Mouse (Mus musculus): ENCODE data around the gene Gcg. TPM values are rescaled to one million over a fixed set of nuclear protein-coding genes. Genes with fewer than 3 reads are reported as not detected.
A peak's percentile ranks its signal among the peaks of the same experiment; 100 is the strongest.

Gene Gcg
- polyA plus RNA-seq, 1 experiment from 2014 or later = 0.83 TPM

DNA sequence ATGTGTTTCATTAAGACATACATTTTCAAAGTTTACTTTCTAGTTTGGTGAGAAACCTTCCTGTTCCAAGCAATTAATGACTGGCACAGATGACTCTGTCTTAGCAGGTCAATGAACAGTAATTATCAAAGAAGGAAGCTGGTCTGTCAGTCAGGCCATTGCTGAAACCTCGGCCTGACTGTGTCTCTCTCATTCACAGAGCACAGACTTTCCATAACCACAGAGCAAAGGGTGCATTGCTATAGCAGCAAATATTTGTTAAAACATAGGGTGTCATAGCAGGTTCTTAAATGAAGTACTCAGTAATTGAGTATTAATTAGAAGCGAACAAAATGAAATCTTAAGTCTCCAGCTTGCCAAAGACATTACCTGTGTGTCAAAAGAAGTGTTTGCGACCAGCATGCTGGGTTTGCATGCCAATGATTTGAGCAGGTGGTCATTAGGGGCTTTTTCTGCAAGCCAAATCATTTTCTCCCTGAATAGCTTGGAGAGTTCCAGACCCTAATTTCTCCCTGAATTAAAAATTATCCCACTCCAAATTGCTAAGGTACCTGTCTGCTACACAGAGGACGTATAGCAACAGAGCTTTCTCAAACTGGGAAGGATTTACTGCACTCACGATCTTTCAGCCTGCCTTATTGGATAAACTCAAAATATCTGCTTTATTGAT is 14.0 kb upstream of the Gcg start:
- Histone ChIP-seq H3K4me2 (no peak overlapping the region), H3K4me3 (no peak overlapping the region), H3K9me3 (no peaks in the 10 kb centered on the region), H3K27me3 (no peaks in the 10 kb centered on the region), H3K36me3 (no peaks in the 10 kb centered on the region), H3K27ac (replicated peaks) (no peak overlapping the region), H3K9ac (no peak overlapping the region), H3K4me1 (replicated peaks) (no peaks in the 10 kb centered on the region)
- no peak for ATAC-seq (ENCODE audit: low FRiP score, low read depth)
- 69% methylated on average over 5 of the region's 5 CpGs for WGBS

DNA sequence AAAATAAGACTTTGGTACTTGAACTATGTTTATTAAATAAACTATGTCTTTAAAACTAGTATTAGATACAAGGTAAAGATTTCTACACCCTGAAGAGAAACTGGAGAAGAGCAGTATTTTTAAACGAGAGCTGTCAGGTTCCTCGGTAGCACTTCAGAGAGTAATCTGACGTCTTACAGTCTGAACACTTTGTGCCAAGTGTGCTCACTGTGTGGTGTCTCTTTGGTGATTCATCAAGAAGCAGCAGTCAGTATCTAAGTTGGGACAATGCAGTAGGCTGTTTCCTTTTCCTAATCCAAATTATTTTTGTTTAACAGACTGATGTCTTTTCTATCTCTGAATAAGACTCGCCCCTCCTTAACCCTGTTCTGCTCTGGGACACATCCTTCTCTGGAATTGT is 12.0 kb upstream of the Gcg start:
- ATAC-seq (ENCODE audit: low FRiP score, low read depth) = no peak
- Histone ChIP-seq H3K4me1 (replicated peaks) (no peaks in the 10 kb centered on the region), H3K36me3 (no peaks in the 10 kb centered on the region), H3K9ac (no peak overlapping the region), H3K27ac (replicated peaks) (no peak overlapping the region), H3K4me3 (no peak overlapping the region), H3K4me2 (no peak overlapping the region), H3K27me3 (no peaks in the 10 kb centered on the region), H3K9me3 (no peaks in the 10 kb centered on the region)
- WGBS = 80% methylated on average over 4 of the region's 4 CpGs

DNA sequence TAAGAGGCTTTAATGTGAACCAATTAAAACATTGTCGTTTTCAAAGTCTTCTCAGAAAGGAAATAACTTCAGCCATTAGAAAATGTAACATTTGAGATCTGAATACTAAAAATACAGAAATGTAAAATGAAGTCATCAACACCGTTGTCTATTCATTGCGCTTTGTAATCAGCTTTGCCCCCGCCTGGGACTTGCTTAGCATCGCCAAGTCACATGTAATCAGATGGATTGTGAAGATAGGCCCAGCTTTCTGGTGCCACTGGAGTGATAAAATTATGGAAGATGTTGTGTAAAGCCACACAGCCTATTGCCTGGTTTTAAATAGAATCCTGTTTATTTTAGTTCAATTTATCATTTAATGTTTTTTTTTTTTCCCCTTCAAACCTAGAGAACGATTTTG is 6.4 kb upstream of the Gcg start:
- Histone ChIP-seq H3K27me3 (no peaks in the 10 kb centered on the region), H3K9me3 (no peaks in the 10 kb centered on the region), H3K4me1 (replicated peaks) (no peaks in the 10 kb centered on the region), H3K9ac (no peak overlapping the region), H3K4me3 (no peak overlapping the region), H3K27ac (replicated peaks) (no peak overlapping the region), H3K4me2 (no peak overlapping the region), H3K36me3 (no peaks in the 10 kb centered on the region)
- ATAC-seq (ENCODE audit: low FRiP score, low read depth) = no peak
- WGBS = 86% methylated on average over 6 of the region's 6 CpGs

DNA sequence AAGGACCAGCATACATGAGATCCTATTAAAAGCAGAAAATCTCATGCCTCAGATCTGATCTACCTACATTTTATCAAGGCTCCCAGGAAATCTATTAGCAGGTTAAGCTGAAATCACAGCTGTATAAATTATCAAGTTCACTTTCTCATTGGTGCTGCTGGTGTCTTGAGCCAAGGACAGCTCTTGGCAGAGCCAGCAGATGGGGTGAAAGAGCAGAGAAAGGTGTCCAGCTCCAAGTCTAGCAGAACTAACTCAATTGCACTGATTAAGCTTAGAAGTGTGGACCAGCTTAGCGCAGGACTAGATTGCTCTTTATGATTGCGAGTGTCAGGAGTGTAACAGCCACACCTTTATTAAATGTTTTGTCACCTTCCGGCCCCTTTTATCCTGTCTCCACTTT is 1.5 kb upstream of the Gcg start:
- no peaks in the 10 kb centered on the region for H3K4me1 ChIP-seq (replicated peaks)
- no peak for ATAC-seq (ENCODE audit: low FRiP score, low read depth)
- 92% methylated on average over 3 of the region's 3 CpGs for WGBS

DNA sequence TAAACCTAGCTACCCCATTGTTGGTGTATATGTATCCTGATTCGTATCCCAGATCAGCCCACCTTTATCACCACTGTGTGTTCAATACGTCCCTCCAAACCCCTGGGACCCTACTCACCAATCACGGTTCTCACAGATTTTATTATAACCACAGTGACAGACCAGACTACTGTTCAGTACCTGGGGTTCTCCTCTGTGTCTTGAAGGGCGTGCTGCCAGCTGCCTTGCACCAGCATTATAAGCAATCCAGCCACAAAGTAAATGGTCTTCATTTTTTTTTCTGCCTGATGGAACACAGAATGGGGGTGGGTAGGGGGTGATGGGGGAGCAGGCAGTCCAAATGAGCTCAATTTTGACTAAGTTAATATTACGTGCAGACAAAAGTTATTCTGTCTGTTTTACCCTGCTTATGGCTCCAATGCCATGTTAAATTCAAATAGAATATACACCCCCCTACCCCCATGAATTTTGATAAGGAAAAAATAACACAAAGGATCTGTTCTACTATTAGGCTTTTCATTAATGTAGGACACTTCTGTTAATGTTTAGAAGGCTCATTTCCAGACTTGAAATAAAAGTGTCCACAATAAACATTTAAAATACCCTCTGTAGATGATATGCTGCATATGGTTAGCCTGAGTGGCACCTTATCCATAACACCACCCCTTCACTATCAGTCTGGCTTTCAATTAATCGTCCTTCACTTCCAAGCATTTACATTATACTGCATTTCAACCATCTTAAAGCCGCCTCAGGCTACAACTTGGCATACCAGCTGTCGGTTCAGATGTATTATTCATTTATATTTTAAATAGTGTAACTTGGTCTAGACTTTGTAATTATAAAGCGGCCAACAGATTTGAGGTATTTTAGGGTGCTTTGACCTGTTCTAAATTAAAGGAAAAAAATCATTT is 2.9 kb downstream of the Gcg start:
- H3K9ac ChIP-seq = no peak overlapping the region
- 65% methylated on average over 9 of the region's 9 CpGs for WGBS
- no peaks in the 10 kb centered on the region for H3K4me1 ChIP-seq (replicated peaks)
- H3K27ac ChIP-seq (replicated peaks) = no peak overlapping the region
- H3K9me3 ChIP-seq = no peaks in the 10 kb centered on the region
- H3K4me2 ChIP-seq = no peak overlapping the region
- 0 out of 2 replicates have a peak, but pooled peaks have one; percentile 30 for ATAC-seq (ENCODE audit: low FRiP score, low read depth)
- H3K36me3 ChIP-seq = no peaks in the 10 kb centered on the region
- H3K27me3 ChIP-seq = no peaks in the 10 kb centered on the region
- no peak overlapping the region for H3K4me3 ChIP-seq

More for the DNA sequence above, 1.5 kb upstream of the Gcg start:
- no peaks in the 10 kb centered on the region for H3K27me3 ChIP-seq
- no peak overlapping the region for H3K27ac ChIP-seq (replicated peaks)
- H3K4me2 ChIP-seq = no peak overlapping the region
- H3K4me3 ChIP-seq = no peak overlapping the region
- no peaks in the 10 kb centered on the region for H3K36me3 ChIP-seq
- no peak overlapping the region for H3K9ac ChIP-seq
- no peaks in the 10 kb centered on the region for H3K9me3 ChIP-seq

DNA sequence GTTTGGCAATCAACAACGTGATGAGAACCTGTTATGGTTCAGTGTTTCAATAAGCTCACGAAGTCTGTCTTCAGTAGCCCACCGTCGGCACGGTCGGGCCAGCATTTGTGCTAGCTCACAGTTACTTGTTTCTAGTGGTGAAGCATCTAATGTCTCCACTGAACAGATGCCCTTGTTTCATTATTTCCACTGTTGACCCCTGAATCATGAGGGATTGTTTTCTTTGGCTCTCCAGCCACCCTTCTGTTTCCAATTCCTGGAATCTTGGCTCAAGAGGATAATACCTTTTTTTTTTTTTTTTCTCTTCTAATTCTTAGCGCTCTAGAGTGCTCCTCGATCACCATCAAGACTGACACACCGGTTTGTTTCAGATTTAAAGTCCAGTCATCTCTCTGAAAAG is 13.9 kb downstream of the Gcg start:
- 0 out of 2 replicates have a peak, but pooled peaks cover 3% of the 10 kb centered on the region for H3K27me3 ChIP-seq
- 75% methylated on average over 9 of the region's 9 CpGs for WGBS

DNA sequence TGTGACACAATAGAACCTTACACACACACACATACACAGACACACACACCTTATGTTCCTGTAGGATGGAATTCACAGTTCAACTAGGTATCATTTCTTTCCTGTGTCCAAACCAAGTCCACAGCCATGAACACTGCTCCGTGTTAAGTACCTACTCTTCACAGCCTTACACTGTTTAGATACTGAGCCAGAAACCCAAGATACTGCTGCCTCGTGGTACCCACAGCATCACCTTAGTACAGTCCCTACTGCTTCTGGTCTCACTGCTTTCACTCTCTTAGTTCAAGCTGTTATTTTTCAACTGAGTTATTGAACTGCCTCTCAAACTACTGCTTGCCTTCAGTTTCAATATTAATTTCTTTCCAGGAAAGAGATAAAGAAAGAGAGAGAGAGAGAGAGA is 20.2 kb downstream of the Gcg start:
- no peak overlapping the region for H3K4me3 ChIP-seq
- no peak for ATAC-seq (ENCODE audit: low FRiP score, low read depth)
- H3K9ac ChIP-seq = no peak overlapping the region
- no peaks in the 10 kb centered on the region for H3K9me3 ChIP-seq
- no peaks in the 10 kb centered on the region for H3K4me1 ChIP-seq (replicated peaks)
- 86% methylated on average over 2 of the region's 2 CpGs for WGBS
- 0 out of 2 replicates have a peak, but pooled peaks cover 6% of the 10 kb centered on the region for H3K27me3 ChIP-seq
- no peak overlapping the region for H3K4me2 ChIP-seq
- no peak overlapping the region for H3K27ac ChIP-seq (replicated peaks)
- no peaks in the 10 kb centered on the region for H3K36me3 ChIP-seq

More for the DNA sequence above, 13.9 kb downstream of the Gcg start:
- Histone ChIP-seq H3K9me3 (no peaks in the 10 kb centered on the region), H3K4me3 (no peak overlapping the region), H3K9ac (no peak overlapping the region), H3K4me2 (no peak overlapping the region), H3K36me3 (no peaks in the 10 kb centered on the region), H3K27ac (replicated peaks) (no peak overlapping the region), H3K4me1 (replicated peaks) (no peaks in the 10 kb centered on the region)
- no peak for ATAC-seq (ENCODE audit: low FRiP score, low read depth)

DNA sequence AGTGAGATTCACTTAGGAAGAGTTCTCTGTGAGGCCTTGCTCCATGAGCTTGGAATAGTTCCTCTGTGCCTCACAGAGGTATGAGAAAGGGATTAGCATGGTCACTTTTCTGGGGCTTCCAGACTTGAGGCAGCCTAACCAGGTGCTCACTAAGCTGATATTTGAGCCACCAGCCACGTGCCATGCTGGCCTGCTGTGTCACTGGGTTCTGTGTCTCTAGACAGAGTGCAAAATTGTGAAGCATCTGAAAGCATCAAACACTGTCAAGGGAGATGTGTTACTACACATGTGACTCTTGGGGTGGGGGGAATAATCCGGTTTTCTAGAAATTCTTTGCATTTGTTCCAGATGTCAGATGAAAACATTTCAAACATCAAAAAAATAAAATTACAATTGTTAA is 21.3 kb downstream of the Gcg start:
- H3K36me3 ChIP-seq = no peaks in the 10 kb centered on the region
- no peak overlapping the region for H3K9ac ChIP-seq
- H3K27me3 ChIP-seq = 0 out of 2 replicates have a peak, but pooled peaks cover 6% of the 10 kb centered on the region
- H3K4me3 ChIP-seq = no peak overlapping the region
- WGBS = 81% methylated on average over 2 of the region's 2 CpGs
- no peak overlapping the region for H3K27ac ChIP-seq (replicated peaks)
- H3K9me3 ChIP-seq = no peaks in the 10 kb centered on the region
- ATAC-seq (ENCODE audit: low FRiP score, low read depth) = no peak
- H3K4me2 ChIP-seq = no peak overlapping the region
- H3K4me1 ChIP-seq (replicated peaks) = no peaks in the 10 kb centered on the region

DNA sequence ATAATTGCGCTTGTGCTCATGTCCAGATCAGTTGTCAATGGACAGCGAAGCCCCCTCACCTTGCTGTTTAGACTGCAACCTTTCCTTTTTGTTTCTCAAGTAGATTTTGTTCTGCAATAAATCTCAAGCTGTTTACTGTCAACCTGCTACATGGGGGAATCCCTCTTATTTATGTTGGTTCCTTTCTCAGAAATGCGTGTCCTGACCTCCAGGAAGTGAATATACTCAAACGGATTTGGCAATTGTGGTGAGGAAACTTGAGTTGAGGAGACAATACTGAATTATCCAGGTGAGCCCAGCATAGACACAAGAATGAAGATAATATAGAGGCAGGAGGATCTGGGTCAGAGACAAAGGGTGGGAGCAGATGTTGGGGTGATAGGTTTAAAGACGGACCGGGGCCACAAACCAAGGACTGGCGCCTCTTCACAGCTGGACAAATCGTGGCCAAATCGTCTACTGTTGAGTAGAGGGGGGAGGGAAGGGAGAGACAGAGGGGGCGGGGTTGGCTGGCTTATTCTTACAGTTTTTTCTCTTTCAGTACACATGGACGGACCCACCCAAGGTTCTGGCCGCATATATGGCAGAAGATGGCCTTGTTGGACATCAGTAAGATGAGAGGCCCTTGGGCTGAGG is 22.5 kb downstream of the Gcg start:
- WGBS = 86% methylated on average over 12 of the region's 12 CpGs
- H3K4me3 ChIP-seq = no peak overlapping the region
- no peak overlapping the region for H3K9ac ChIP-seq
- no peak for ATAC-seq (ENCODE audit: low FRiP score, low read depth)
- no peaks in the 10 kb centered on the region for H3K9me3 ChIP-seq
- no peaks in the 10 kb centered on the region for H3K4me1 ChIP-seq (replicated peaks)
- no peak overlapping the region for H3K27ac ChIP-seq (replicated peaks)
- no peak overlapping the region for H3K4me2 ChIP-seq
- H3K27me3 ChIP-seq = 0 out of 2 replicates have a peak, but pooled peaks cover 6% of the 10 kb centered on the region
- no peaks in the 10 kb centered on the region for H3K36me3 ChIP-seq

DNA sequence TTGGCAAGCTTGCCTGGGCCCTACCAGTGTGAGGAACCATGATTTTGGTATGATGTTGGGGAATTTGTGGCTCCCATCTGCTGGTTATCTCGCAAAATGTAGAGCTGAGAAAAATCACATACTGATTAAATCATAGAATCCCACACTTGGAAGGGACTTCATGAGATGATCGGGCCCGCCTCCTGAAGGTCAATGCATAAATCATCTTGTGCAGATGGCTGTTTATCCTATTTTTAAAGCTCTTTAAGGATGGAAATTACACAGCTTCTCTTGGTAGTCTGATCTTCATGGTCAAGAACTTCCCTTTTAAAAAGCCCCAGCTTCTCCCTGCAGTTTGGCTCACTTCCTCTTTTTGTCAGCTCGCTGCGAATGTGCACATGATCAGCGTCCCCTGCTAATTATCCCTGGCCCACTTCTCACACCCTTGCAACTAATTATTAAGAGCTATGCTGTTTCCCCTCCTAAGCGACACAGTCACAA is 23.2 kb downstream of the Gcg start:
- no peaks in the 10 kb centered on the region for H3K4me1 ChIP-seq (replicated peaks)
- no peak overlapping the region for H3K4me3 ChIP-seq
- ATAC-seq (ENCODE audit: low FRiP score, low read depth) = no peak
- no peak overlapping the region for H3K27ac ChIP-seq (replicated peaks)
- no peaks in the 10 kb centered on the region for H3K9me3 ChIP-seq
- H3K36me3 ChIP-seq = no peaks in the 10 kb centered on the region
- no peak overlapping the region for H3K9ac ChIP-seq
- 78% methylated on average over 7 of the region's 7 CpGs for WGBS
- no peak overlapping the region for H3K4me2 ChIP-seq
- H3K27me3 ChIP-seq = 0 out of 2 replicates have a peak, but pooled peaks cover 3% of the 10 kb centered on the region

DNA sequence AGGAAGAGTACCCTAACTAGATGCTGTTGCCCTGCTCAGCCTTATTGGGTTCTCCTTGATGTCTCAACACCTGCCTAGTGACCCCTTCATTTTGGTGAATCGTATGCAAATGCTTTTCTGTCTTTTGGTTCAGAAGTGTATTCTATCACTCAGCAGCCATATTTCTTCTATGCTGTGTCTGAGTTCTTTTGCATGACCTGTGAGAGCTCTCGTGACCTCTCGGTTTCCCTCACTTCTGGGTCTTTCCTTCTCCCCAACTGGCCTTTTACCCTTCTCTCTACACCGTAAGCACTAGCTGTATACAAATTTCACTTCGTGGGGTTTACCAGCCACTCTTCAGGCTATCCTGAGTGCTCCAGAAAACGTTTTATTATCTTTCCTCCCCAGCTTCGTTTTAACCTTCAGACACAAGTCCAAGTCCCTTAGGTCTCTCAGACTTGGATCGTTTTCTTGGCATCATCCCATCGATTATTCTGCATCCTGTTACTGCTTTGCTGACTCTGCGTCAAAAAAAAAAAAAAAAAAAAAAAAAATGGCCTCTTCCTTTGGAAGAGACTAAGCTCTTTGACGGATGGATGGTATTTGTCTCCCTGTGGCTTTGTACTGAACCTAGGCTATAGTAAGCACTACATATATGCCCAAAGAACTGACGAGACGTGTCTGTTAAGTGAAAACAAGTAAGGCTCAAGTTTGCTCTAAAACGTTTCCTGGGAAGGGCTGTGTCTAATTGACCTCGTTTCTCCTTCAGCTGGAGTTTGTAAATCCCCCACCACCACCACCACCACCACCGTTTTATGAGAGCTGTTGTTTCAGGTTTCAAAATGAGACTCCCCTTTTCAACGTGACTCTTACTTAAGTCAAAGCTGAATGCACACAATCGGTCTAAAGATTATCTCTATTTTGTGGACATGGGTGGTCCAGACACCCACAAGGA is 23.9 kb downstream of the Gcg start:
- Histone ChIP-seq H3K4me1 (replicated peaks) (no peaks in the 10 kb centered on the region), H3K27me3 (0 out of 2 replicates have a peak, but pooled peaks cover 2% of the 10 kb centered on the region), H3K27ac (replicated peaks) (no peak overlapping the region), H3K4me2 (no peak overlapping the region), H3K4me3 (no peak overlapping the region), H3K36me3 (no peaks in the 10 kb centered on the region), H3K9me3 (no peaks in the 10 kb centered on the region), H3K9ac (no peak overlapping the region)
- no peak for ATAC-seq (ENCODE audit: low FRiP score, low read depth)
- 72% methylated on average over 18 of the region's 18 CpGs for WGBS
